Mouse (Mus musculus) forebrain, embryonic 14.5 days (tissue): ENCODE measurements at regions not wholly inside any gene's neighbourhood (a gene's known extent, or its start where the extent isn't known, plus 50 kb on each side); places are given as distances from the start of the nearest gene placed in this dataset.

Experiments
- ATAC-seq: fragments of 200-750 bp; cut with Nextera tagmentation; 2 replicates; pipeline ENCODE4 v1.8.0; 2017; ENCODE audit warnings: mild to moderate bottlenecking, moderate library complexity
- DNase-seq: peaks from one replicate; pipeline ENCODE4 v3.0.0-alpha.2; 2015; ENCODE audit warnings: low spot score
- H3K27ac ChIP-seq: fragments of 300-500 bp; sonication (generic); 2 replicates; pipeline ENCODE4 v1.5.1; 2014; ENCODE audit warnings: low read depth, mild to moderate bottlenecking, control low read depth, low read length, moderate library complexity
- H3K27me3 ChIP-seq: fragments of 300-500 bp; sonication (generic); replicated peaks from 2 replicates; pipeline ENCODE4 v1.6.1; 2014; ENCODE audit warnings: low read length, control low read depth, mixed read lengths; ENCODE audit not compliant: control insufficient read depth, insufficient read depth
- H3K36me3 ChIP-seq: fragments of 300-500 bp; sonication (generic); 2 replicates; pipeline ENCODE4 v1.6.1; 2014; ENCODE audit warnings: low read length, control low read depth; ENCODE audit not compliant: control insufficient read depth, insufficient read depth
- H3K4me1 ChIP-seq: fragments of 300-500 bp; sonication (generic); 2 replicates; pipeline ENCODE4 v1.6.1; 2014; ENCODE audit warnings: antibody characterized with exemption, low read length, control low read depth; ENCODE audit not compliant: control insufficient read depth, insufficient read depth
- H3K4me2 ChIP-seq: fragments of 300-500 bp; sonication (generic); 2 replicates; pipeline ENCODE4 v1.6.1; 2014; ENCODE audit warnings: mild to moderate bottlenecking, control low read depth, low read length
- H3K4me3 ChIP-seq: fragments of 300-500 bp; sonication (generic); 2 replicates; pipeline ENCODE4 v1.5.1; 2014; ENCODE audit warnings: low read depth, low read length, control low read depth
- H3K9ac ChIP-seq: fragments of 300-500 bp; sonication (generic); 2 replicates; pipeline ENCODE4 v1.6.1; 2014; ENCODE audit warnings: mild to moderate bottlenecking, low read length, control low read depth, moderate library complexity
- H3K9me3 ChIP-seq: fragments of 300-500 bp; sonication (generic); replicated peaks from 2 replicates; pipeline ENCODE4 v1.6.1; 2016; ENCODE audit warnings: low read length, control low read depth, mixed read lengths; ENCODE audit not compliant: control insufficient read depth
- WGBS: fragments of 180-500 bp; shearing (Covaris S2); extraction: QIAGEN DNeasy Blood & Tissue Kit; methylation state at CpG from one replicate; pipeline ENCODE4 v1.1.7; 2014; 5-methylcytosine and 5-hydroxymethylcytosine counted together

- 91% methylated on average over 2 of the region's 2 CpGs for WGBS
- Histone ChIP-seq H3K4me2 (no peak overlapping the region), H3K9ac (no peak overlapping the region), H3K4me3 (no peak overlapping the region), H3K27me3 (no peaks in the 10 kb centered on the region), H3K27ac (no peak overlapping the region), H3K4me1 (no peaks in the 10 kb centered on the region), H3K36me3 (no peaks in the 10 kb centered on the region), H3K9me3 (no peaks in the 10 kb centered on the region)
- ATAC-seq (no peak), DNase-seq (no peak)
Measured at GRCm38 (mm10) chr17:76849744-76850143, 1298.0 kb upstream of the Fam98a start.

GRCm38 (mm10) chr17:76848307-76848706 lies 1296.6 kb upstream of the Fam98a start:
- ATAC-seq (peak; percentile 77), DNase-seq (peak; percentile 72)
- no peaks in the 10 kb centered on the region for H3K36me3 ChIP-seq
- H3K9me3 ChIP-seq, result no peaks in the 10 kb centered on the region
- no peak overlapping the region for H3K4me2 ChIP-seq
- H3K27ac ChIP-seq, result no peak overlapping the region
- H3K4me1 ChIP-seq, result no peaks in the 10 kb centered on the region
- no peak overlapping the region for H3K9ac ChIP-seq
- no peak overlapping the region for H3K4me3 ChIP-seq
- H3K27me3 ChIP-seq, result no peaks in the 10 kb centered on the region

GRCm38 (mm10) chr17:76817936-76818335 lies 1266.2 kb upstream of the Fam98a start:
- Histone ChIP-seq H3K4me1 (no peaks in the 10 kb centered on the region), H3K4me2 (no peak overlapping the region), H3K27me3 (no peaks in the 10 kb centered on the region), H3K27ac (no peak overlapping the region), H3K36me3 (no peaks in the 10 kb centered on the region), H3K9ac (no peak overlapping the region), H3K9me3 (no peaks in the 10 kb centered on the region), H3K4me3 (no peak overlapping the region)
- DNase-seq (no peak), ATAC-seq (no peak)
- WGBS, result 67% methylated on average over 1 of the region's 1 CpGs
